Mouse (Mus musculus) urinary bladder, adult 2 months (tissue): Measurements from ENCODE around the gene Pate2. TPM values are rescaled to one million over a fixed set of nuclear protein-coding genes. Genes with fewer than 3 reads are reported as not detected.
"Not testable (repeated sequence)": the region's sequence is repeated elsewhere in the genome, so short reads cannot be mapped to it uniquely, and the experiment has no call there.

Source experiments
- DNase-seq: peaks from one replicate; pipeline ENCODE4 v3.0.0; 2022; ENCODE audit warnings: low spot score
- polyA plus RNA-seq: library from polyadenylated mRNA; depleted of rRNA; stranded (reverse); fragments of >200 nt; gene quantifications from 2 replicates; pipeline ENCODE4 v1.2.3, GENCODE M21; 2012

Gene Pate2
- polyA plus RNA-seq, 1 experiment = 0.25 TPM

- no peak for DNase-seq
These were observed 13.5 kb upstream of the Pate2 start for GRCm38 (mm10) chr9:35556494-35557102.

- no peak for DNase-seq
These were observed 11.7 kb upstream of the Pate2 start, which contains the start of the genes Ddx25 and Pus3 for GRCm38 (mm10) chr9:35558257-35559008. Ddx25 (minus strand) TSS chr9:35558528. Pus3 (plus strand) TSS chr9:35558595.

- DNase-seq = peak; percentile 46
These were observed 10.8 kb upstream of the Pate2 start for GRCm38 (mm10) chr9:35559009-35559890.

GRCm38 (mm10) chr9:35561076-35561475 is 9.0 kb upstream of the Pate2 start:
- no peak for DNase-seq

- DNase-seq = no peak
These were observed 8.5 kb upstream of the Pate2 start for GRCm38 (mm10) chr9:35561583-35561982.

GRCm38 (mm10) chr9:35564536-35565240 is 5.4 kb upstream of the Pate2 start:
- DNase-seq = no peak

GRCm38 (mm10) chr9:35567995-35568394 is 2.1 kb upstream of the Pate2 start:
- no peak for DNase-seq

GRCm38 (mm10) chr9:35570663-35571062 is 579 bp downstream of the Pate2 start:
- DNase-seq = no peak

- DNase-seq = no peak
These were observed 4.3 kb downstream of the Pate2 start for GRCm38 (mm10) chr9:35574416-35574815.

GRCm38 (mm10) chr9:35587674-35588073 is 17.6 kb downstream of the Pate2 start:
- DNase-seq = no peak

- DNase-seq = no peak
These were observed 22.8 kb downstream of the Pate2 start for GRCm38 (mm10) chr9:35592903-35593302.

GRCm38 (mm10) chr9:35607647-35608405 is 37.7 kb downstream of the Pate2 start:
- no peak for DNase-seq

GRCm38 (mm10) chr9:35611841-35612240 is 41.8 kb downstream of the Pate2 start, which contains the start of gene Pate4:
Pate4 (minus strand) TSS chr9:35611941.
- no peak for DNase-seq

- DNase-seq = no peak
These were observed 43.9 kb downstream of the Pate2 start for GRCm38 (mm10) chr9:35614005-35614404.

- not testable (repeated sequence) for DNase-seq
These were observed 46.7 kb downstream of the Pate2 start for GRCm38 (mm10) chr9:35616784-35617183.

- no peak for DNase-seq
These were observed 62.9 kb downstream of the Pate2 start for GRCm38 (mm10) chr9:35632981-35633380.

GRCm38 (mm10) chr9:35648102-35648501 is 78.0 kb downstream of the Pate2 start, which contains the start of gene Pate3:
Pate3 (minus strand) TSS chr9:35648202.
- no peak for DNase-seq

- DNase-seq = no peak
These were observed 103.5 kb downstream of the Pate2 start for GRCm38 (mm10) chr9:35673557-35673956.

GRCm38 (mm10) chr9:35687013-35687412 is 116.9 kb downstream of the Pate2 start, which contains the start of gene Pate1:
Pate1 (minus strand) TSS chr9:35687390.
- DNase-seq = no peak

GRCm38 (mm10) chr9:35691924-35692323 is 121.8 kb downstream of the Pate2 start:
- DNase-seq = no peak

- DNase-seq = no peak
These were observed 137.2 kb downstream of the Pate2 start for GRCm38 (mm10) chr9:35707265-35707664.
